Mouse (Mus musculus): Measurements from ENCODE around the gene Spire2.
"Not testable (repeated sequence)": the region's sequence is repeated elsewhere in the genome, so short reads cannot be mapped to it uniquely, and the experiment has no call there.

Spire2 gene

GRCm38 (mm10) chr8:123332262-123333090, at the start of gene Spire2:
Gene Spire2 (plus strand): TSS chr8:123332713.
- DNase-seq = peak; percentile 93

GRCm38 (mm10) chr8:123282994-123283393, 49.5 kb upstream of the Spire2 start:
- not testable (repeated sequence) for DNase-seq

GRCm38 (mm10) chr8:123283991-123284390, 48.5 kb upstream of the Spire2 start:
- no peak for DNase-seq

- DNase-seq = no peak
Observed at GRCm38 (mm10) chr8:123284493-123284892, 48.0 kb upstream of the Spire2 start.

- no peak for DNase-seq
Observed at GRCm38 (mm10) chr8:123287362-123287761, 45.2 kb upstream of the Spire2 start.

- no peak for DNase-seq
Observed at GRCm38 (mm10) chr8:123290166-123290565, 42.3 kb upstream of the Spire2 start.

- DNase-seq = peak; percentile 92
Observed at GRCm38 (mm10) chr8:123290679-123291078, 41.8 kb upstream of the Spire2 start.

- DNase-seq = peak; percentile 98
Observed at GRCm38 (mm10) chr8:123291716-123292115, 40.8 kb upstream of the Spire2 start.

- no peak for DNase-seq
Observed at GRCm38 (mm10) chr8:123292281-123292680, 40.2 kb upstream of the Spire2 start.

- DNase-seq = no peak
Observed at GRCm38 (mm10) chr8:123292785-123293184, 39.7 kb upstream of the Spire2 start.

- DNase-seq = no peak
Observed at GRCm38 (mm10) chr8:123298301-123298700, 34.2 kb upstream of the Spire2 start.

- DNase-seq = no peak
Observed at GRCm38 (mm10) chr8:123308738-123309137, 23.8 kb upstream of the Spire2 start.

- DNase-seq = no peak
Observed at GRCm38 (mm10) chr8:123317781-123318466, 14.6 kb upstream of the Spire2 start.

- peak; percentile 99 for DNase-seq
Observed at GRCm38 (mm10) chr8:123318467-123318911, 14.0 kb upstream of the Spire2 start, which contains the start of gene Fanca. Gene Fanca (minus strand): TSS chr8:123318576.

GRCm38 (mm10) chr8:123319522-123320164, 12.9 kb upstream of the Spire2 start:
- DNase-seq = no peak

- DNase-seq = no peak
Observed at GRCm38 (mm10) chr8:123328552-123328951, 4.0 kb upstream of the Spire2 start.

GRCm38 (mm10) chr8:123329350-123329749, 3.2 kb upstream of the Spire2 start:
- DNase-seq = no peak

GRCm38 (mm10) chr8:123329961-123330360, 2.6 kb upstream of the Spire2 start:
- DNase-seq = no peak

GRCm38 (mm10) chr8:123330701-123331100, 1.8 kb upstream of the Spire2 start:
- no peak for DNase-seq

GRCm38 (mm10) chr8:123331301-123331700, 1.2 kb upstream of the Spire2 start:
- no peak for DNase-seq

- DNase-seq = no peak
Observed at GRCm38 (mm10) chr8:123331810-123332209, 703 bp upstream of the Spire2 start.

- DNase-seq = no peak
Observed at GRCm38 (mm10) chr8:123333091-123333587, 626 bp downstream of the Spire2 start.

- DNase-seq = peak; percentile 79
Observed at GRCm38 (mm10) chr8:123333864-123334263, 1.4 kb downstream of the Spire2 start.
